15 mouse cellular contexts compared by ENCODE assay signal in genomic region chr2:163376082-163376481, GRCm38 (mm10). TPM values are rescaled to one million over a fixed set of nuclear protein-coding genes. Genes with fewer than 3 reads are reported as not detected.
DNase-seq lines count a peak whose midpoint lies in the region; ATAC-seq and TF ChIP-seq lines count a peak whose summit lies in the region.
"Had no signal": no experiment of that assay in that cellular context is flagged by ENCODE, and none has a peak within 500 bp of the region (broad histone marks: within the 10 kb centered on the region; RNA-seq: fewer than 3 reads in every experiment).

No protein-coding gene starts in this region.

- peaks cover 7% of the 10 kb centered on the region; the same call in 1 of the 2 replicates for H3K9me3 ChIP-seq in forebrain, embryonic 10.5 days
- no peaks in the 10 kb centered on the region for H3K9me3 ChIP-seq in forebrain, embryonic 12.5 days
- 0 out of 2 replicates have a peak, but pooled peaks cover 3% of the 10 kb centered on the region for H3K9me3 ChIP-seq in intestine, embryonic 14.5 days (ENCODE audit: control insufficient read depth, low read length)
- peaks cover 4% of the 10 kb centered on the region; the same call in 1 of the 2 replicates for H3K9me3 ChIP-seq in intestine, embryonic 16.5 days (ENCODE audit: control insufficient read depth, low read length)
- peaks cover 5% of the 10 kb centered on the region; the same call in 1 of the 2 replicates for H3K9me3 ChIP-seq in E14TG2a.4 (ENCODE audit: low read length)
- no peaks in the 10 kb centered on the region for H3K9me3 ChIP-seq in hindbrain, embryonic 13.5 days
- H3K9me3 ChIP-seq: liver, embryonic 15.5 days had no signal

- TF ChIP-seq CTCF in E14TG2a.4 (conservative IDR thresholded peaks at IDR 0.05; ENCODE audit: low read length) = no peak

- peaks cover 45% of the 10 kb centered on the region for H3K27me3 ChIP-seq in forebrain, embryonic 10.5 days (ENCODE audit: poor library complexity, severe bottlenecking)
- peaks cover 44% of the 10 kb centered on the region for H3K27me3 ChIP-seq in forebrain, embryonic 12.5 days
- peaks cover 28% of the 10 kb centered on the region for H3K27me3 ChIP-seq in intestine, embryonic 14.5 days (replicated peaks; ENCODE audit: control insufficient read depth, insufficient read depth, low read length)
- peaks cover 24% of the 10 kb centered on the region for H3K27me3 ChIP-seq in intestine, embryonic 16.5 days (replicated peaks; ENCODE audit: control insufficient read depth, insufficient read depth, low read length)
- peaks cover 74% of the 10 kb centered on the region for H3K27me3 ChIP-seq in E14TG2a.4 (ENCODE audit: insufficient read depth, low read length)
- peaks cover 52% of the 10 kb centered on the region for H3K27me3 ChIP-seq in hindbrain, embryonic 13.5 days

- no peak overlapping the region for H3K9ac ChIP-seq in forebrain, embryonic 12.5 days
- H3K9ac ChIP-seq in intestine, embryonic 14.5 days (ENCODE audit: low read length) = no peak overlapping the region
- H3K9ac ChIP-seq in intestine, embryonic 16.5 days (ENCODE audit: low read depth, low read length) = no peak overlapping the region
- no peak overlapping the region for H3K9ac ChIP-seq in hindbrain, embryonic 13.5 days
- H3K9ac ChIP-seq: forebrain, embryonic 13.5 days; liver, embryonic 15.5 days had no signal

- WGBS in forebrain, embryonic 10.5 days = 46% methylated on average over 33 of the region's 33 CpGs
- WGBS in forebrain, embryonic 12.5 days = 45% methylated on average over 33 of the region's 33 CpGs
- 34% methylated on average over 33 of the region's 33 CpGs for WGBS in intestine, embryonic 14.5 days
- WGBS in intestine, embryonic 16.5 days = 41% methylated on average over 33 of the region's 33 CpGs
- 41% methylated on average over 33 of the region's 33 CpGs for WGBS in hindbrain, embryonic 13.5 days

- no peak overlapping the region for H3K27ac ChIP-seq in forebrain, embryonic 10.5 days
- no peak overlapping the region for H3K27ac ChIP-seq in forebrain, embryonic 12.5 days
- H3K27ac ChIP-seq in intestine, embryonic 14.5 days (ENCODE audit: low read depth) = no peak overlapping the region
- H3K27ac ChIP-seq in intestine, embryonic 16.5 days (ENCODE audit: low read length) = no peak overlapping the region
- no peak overlapping the region for H3K27ac ChIP-seq in hindbrain, embryonic 13.5 days
- H3K27ac ChIP-seq: forebrain, embryonic 13.5 days; left cerebral cortex, adult 2 months; liver, embryonic 15.5 days; macrophage had no signal

- no peaks in the 10 kb centered on the region for H3K36me3 ChIP-seq in forebrain, embryonic 10.5 days (replicated peaks)
- no peaks in the 10 kb centered on the region for H3K36me3 ChIP-seq in forebrain, embryonic 12.5 days (replicated peaks)
- no peaks in the 10 kb centered on the region for H3K36me3 ChIP-seq in intestine, embryonic 14.5 days (ENCODE audit: control insufficient read depth, insufficient read depth, low read length)
- H3K36me3 ChIP-seq in intestine, embryonic 16.5 days (ENCODE audit: control insufficient read depth, insufficient read depth, low read length) = peaks cover 3% of the 10 kb centered on the region; the same call in 1 of the 2 replicates
- no peaks in the 10 kb centered on the region for H3K36me3 ChIP-seq in E14TG2a.4 (ENCODE audit: insufficient read depth, low read length)
- no peaks in the 10 kb centered on the region for H3K36me3 ChIP-seq in hindbrain, embryonic 13.5 days
- H3K36me3 ChIP-seq: liver, embryonic 15.5 days had no signal

- H3K4me3 ChIP-seq in forebrain, embryonic 10.5 days = peak overlapping the region; percentile 7; the same call in 1 of the 2 replicates
- no peak overlapping the region for H3K4me3 ChIP-seq in forebrain, embryonic 12.5 days (replicated peaks)
- no peak overlapping the region for H3K4me3 ChIP-seq in intestine, embryonic 14.5 days (ENCODE audit: low read depth, low read length)
- no peak overlapping the region for H3K4me3 ChIP-seq in intestine, embryonic 16.5 days (ENCODE audit: low read length)
- peak overlapping the region; percentile 72 for H3K4me3 ChIP-seq in E14TG2a.4 (replicated peaks; ENCODE audit: low read length)
- no peak overlapping the region for H3K4me3 ChIP-seq in hindbrain, embryonic 13.5 days
- H3K4me3 ChIP-seq: forebrain, embryonic 13.5 days; left cerebral cortex, adult 2 months; liver, embryonic 15.5 days had no signal

- ATAC-seq in forebrain, embryonic 12.5 days (ENCODE audit: low FRiP score) = no peak
- ATAC-seq in intestine, embryonic 14.5 days (replicated peaks; ENCODE audit: low FRiP score, low TSS enrichment, low read depth) = no peak
- ATAC-seq in intestine, embryonic 16.5 days = no peak
- ATAC-seq in hindbrain, embryonic 13.5 days (ENCODE audit: low FRiP score) = no peak
- ATAC-seq: forebrain, embryonic 13.5 days had no signal

- H3K4me1 ChIP-seq in forebrain, embryonic 10.5 days = peaks cover 4% of the 10 kb centered on the region; the same call in 1 of the 2 replicates
- H3K4me1 ChIP-seq in forebrain, embryonic 12.5 days = no peaks in the 10 kb centered on the region
- no peaks in the 10 kb centered on the region for H3K4me1 ChIP-seq in intestine, embryonic 14.5 days (replicated peaks; ENCODE audit: control insufficient read depth, insufficient read depth, low read length)
- H3K4me1 ChIP-seq in intestine, embryonic 16.5 days (ENCODE audit: control insufficient read depth, insufficient read depth, low read length) = no peaks in the 10 kb centered on the region
- H3K4me1 ChIP-seq in E14TG2a.4 (replicated peaks; ENCODE audit: low read depth, low read length) = peaks cover 30% of the 10 kb centered on the region
- H3K4me1 ChIP-seq in hindbrain, embryonic 13.5 days (replicated peaks) = no peaks in the 10 kb centered on the region
- H3K4me1 ChIP-seq: forebrain, embryonic 13.5 days; liver, embryonic 15.5 days had no signal

- no peak for DNase-seq in forebrain, embryonic 10.5 days (ENCODE audit: extremely low spot score, low spot score)
- no peak for DNase-seq in intestine, embryonic 14.5 days (ENCODE audit: low spot score)
- no peak for DNase-seq in left cerebral cortex, adult 9 months (ENCODE audit: low spot score in 2 of 2)
- DNase-seq in embryo, embryonic 10.5 days (ENCODE audit: low spot score) = no peak
- DNase-seq: adrenal gland, adult 2 months; kidney, postnatal 36 days; right cerebral cortex, postnatal 25 days had no signal

- H3K4me2 ChIP-seq in forebrain, embryonic 12.5 days = no peak overlapping the region
- 0 out of 2 replicates have a peak overlapping the region, but pooled peaks have one; percentile 0 for H3K4me2 ChIP-seq in intestine, embryonic 14.5 days (ENCODE audit: low read length)
- H3K4me2 ChIP-seq in intestine, embryonic 16.5 days (ENCODE audit: low read depth, low read length) = no peak overlapping the region
- peak overlapping the region; percentile 26 for H3K4me2 ChIP-seq in hindbrain, embryonic 13.5 days
- H3K4me2 ChIP-seq: forebrain, embryonic 13.5 days; liver, embryonic 15.5 days had no signal

RNA-seq across cellular contexts. Expression of gene Jph2, which starts 21.7 kb away (rescaled TPM):
- polyA plus RNA-seq in forebrain, embryonic 10.5 days (2016; fragmentation: Nextera tagmentation; extraction: Ambion mirVana) = 0.34 and 0.47 TPM in 2 replicates
- polyA plus RNA-seq in forebrain, embryonic 12.5 days (2016; fragmentation: Nextera tagmentation; extraction: Ambion mirVana) = 0.18 and 0.24 TPM in 2 replicates
- 5.6 and 5.9 TPM in 2 replicates for polyA plus RNA-seq in intestine, embryonic 14.5 days (2014; fragmentation: Nextera tagmentation; extraction: Ambion mirVana)
- 6.3 and 7.5 TPM in 2 replicates for polyA plus RNA-seq in intestine, embryonic 16.5 days (2015; fragmentation: Nextera tagmentation; extraction: Ambion mirVana)
- polyA plus RNA-seq in hindbrain, embryonic 13.5 days (2015; fragmentation: Nextera tagmentation; extraction: Ambion mirVana) = 0.38 and 0.49 TPM in 2 replicates
- polyA plus RNA-seq: macrophage had no signal

RNA-seq across cellular contexts. Expression of gene Oser1, which starts 48.4 kb away (rescaled TPM):
- 86.8 and 95.5 TPM in 2 replicates for polyA plus RNA-seq in forebrain, embryonic 10.5 days (2016; fragmentation: Nextera tagmentation; extraction: Ambion mirVana)
- 74.5 and 77.0 TPM in 2 replicates for polyA plus RNA-seq in forebrain, embryonic 12.5 days (2016; fragmentation: Nextera tagmentation; extraction: Ambion mirVana)
- 88.9 and 97.7 TPM in 2 replicates for polyA plus RNA-seq in intestine, embryonic 14.5 days (2014; fragmentation: Nextera tagmentation; extraction: Ambion mirVana)
- polyA plus RNA-seq in intestine, embryonic 16.5 days (2015; fragmentation: Nextera tagmentation; extraction: Ambion mirVana) = 79.4 and 85.8 TPM in 2 replicates
- polyA plus RNA-seq in hindbrain, embryonic 13.5 days (2015; fragmentation: Nextera tagmentation; extraction: Ambion mirVana) = 75.0 and 76.2 TPM in 2 replicates

Comparison
In these comparisons a context has a peak if more than half of its experiments do, and no peak if none do; other contexts are left out.
1. H3K4me3 ChIP-seq: peak in forebrain, embryonic 10.5 days (single experiment) and E14TG2a.4 (single experiment); none in forebrain, embryonic 12.5 days (single experiment), intestine, embryonic 14.5 days (single experiment), intestine, embryonic 16.5 days (single experiment) and hindbrain, embryonic 13.5 days (single experiment).
2. H3K4me2 ChIP-seq: peak in intestine, embryonic 14.5 days (single experiment) and hindbrain, embryonic 13.5 days (single experiment); none in forebrain, embryonic 12.5 days (single experiment) and intestine, embryonic 16.5 days (single experiment).